Mouse (Mus musculus) spleen, postnatal 14 days (tissue): ENCODE measurements at regions not wholly inside any gene's neighbourhood (a gene's known extent, or its start where the extent isn't known, plus 50 kb on each side); places are given as distances from the start of the nearest gene placed in this dataset.

Experiments used
- DNase-seq, 2 experiments: peaks; one replicate each; pipeline ENCODE4 v3.0.0; 2021 to 2022; ENCODE audit warnings: low spot score in 2 of 2

DNA sequence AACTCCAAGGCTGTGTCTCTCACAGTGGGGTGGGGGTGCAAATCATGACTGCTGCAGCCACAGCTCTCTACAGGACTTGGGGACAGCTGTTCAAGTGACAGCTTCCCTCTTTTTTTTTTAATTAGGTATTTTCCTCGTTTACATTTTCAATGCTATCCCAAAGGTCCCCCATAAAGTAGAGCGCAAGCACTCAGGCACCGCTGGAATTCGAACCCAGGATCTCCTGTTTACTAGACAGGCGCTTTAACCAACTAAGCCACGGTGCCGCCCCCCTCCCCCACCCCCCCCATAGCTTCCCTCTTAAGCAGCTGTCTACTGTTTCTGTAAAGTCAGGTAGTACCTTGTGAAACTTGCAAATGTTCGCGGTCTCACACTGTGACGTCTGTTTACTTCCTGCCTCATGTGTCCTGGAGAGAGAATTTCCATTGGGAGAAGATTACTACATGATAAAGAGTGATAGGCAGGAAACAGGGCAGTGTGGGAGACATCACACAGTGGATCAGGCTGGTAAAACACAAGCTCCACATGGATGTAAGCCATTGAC is 324.7 kb downstream of the 1700129C05Rik start:
- DNase-seq: no peak

DNA sequence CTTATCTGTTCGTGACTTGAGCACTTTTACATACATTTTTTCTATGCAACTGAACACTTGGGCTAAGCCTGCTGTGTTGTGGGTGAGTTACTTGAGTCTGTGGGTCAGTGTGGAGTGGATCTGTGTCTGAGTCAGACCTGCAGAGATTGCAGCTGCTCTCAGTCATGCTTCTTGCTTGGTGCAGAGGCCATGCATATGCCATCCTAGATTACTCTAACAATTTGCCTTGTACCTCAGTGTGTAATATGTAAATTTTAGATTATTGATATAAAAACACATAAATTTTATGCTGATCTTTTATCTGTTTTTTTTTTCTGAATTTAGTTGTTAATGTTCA is 326.2 kb downstream of the 1700129C05Rik start:
- DNase-seq: no peak

DNA sequence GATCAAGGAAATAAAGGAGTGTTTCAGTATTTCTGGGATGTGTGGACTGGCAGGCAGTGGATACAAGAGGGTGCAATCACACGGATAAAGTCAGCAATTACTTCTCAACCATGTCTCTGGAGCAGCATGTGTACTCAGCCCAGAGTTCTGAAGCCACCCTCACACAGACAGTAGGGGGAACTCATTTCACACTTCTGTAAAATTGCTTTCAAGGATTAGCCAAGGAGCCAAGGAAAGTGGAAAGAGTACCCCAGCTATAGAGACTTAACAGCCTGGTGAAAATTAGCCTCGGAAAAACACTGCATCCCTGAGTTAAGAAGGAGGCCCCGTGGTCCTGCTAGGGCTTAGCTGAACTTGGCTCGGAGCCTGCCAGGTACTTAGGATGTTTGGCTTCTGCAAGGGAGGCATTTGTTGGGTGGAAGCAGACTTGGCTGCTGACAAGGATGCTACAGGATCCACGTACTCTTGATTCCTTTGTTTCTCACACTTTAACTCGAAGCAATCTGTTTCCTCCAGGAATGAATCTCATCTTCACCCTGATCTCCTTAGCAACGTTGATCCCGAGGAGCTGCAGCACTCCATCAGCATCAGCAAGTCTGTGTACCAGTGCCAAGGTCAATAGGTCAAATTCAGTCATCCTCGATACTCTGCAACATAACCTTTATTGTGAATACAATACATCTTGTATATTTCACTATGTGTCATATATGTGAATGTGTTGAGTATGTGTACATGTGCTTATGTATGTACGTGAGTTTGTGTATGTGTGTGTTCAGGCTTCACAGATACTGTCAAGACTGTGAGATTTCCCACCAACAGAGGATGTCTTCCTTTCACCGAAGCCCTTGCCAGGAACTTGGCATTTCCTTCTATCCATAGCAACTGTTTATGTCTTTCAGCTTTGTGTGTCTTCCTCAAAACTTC is 326.8 kb downstream of the 1700129C05Rik start:
- no peak for DNase-seq

DNA sequence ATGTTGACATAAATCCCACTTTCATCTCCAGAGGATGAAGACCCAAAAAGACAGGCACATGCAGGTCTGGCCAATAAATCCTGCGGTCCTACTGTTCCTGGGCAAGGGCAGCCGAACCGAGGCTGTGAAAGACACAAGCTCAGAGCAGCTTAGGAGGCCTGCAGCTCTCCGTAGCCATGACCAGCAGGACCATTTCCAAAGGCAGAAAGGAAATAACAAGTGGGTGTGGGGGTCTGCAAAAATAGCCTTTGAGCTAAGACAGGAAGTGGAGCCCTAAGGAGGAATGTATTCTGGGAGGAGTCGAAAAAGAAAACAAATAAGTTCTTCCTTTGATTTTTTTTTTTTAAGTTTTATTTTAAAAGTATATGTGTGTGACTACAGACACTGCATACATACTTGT is 330.1 kb downstream of the 1700129C05Rik start:
- DNase-seq: no peak

- no peak for DNase-seq
These were observed 341.3 kb downstream of the 1700129C05Rik start for GRCm38 (mm10) chr14:58801402-58801861.

- no peak for DNase-seq
These were observed 354.3 kb downstream of the 1700129C05Rik start for GRCm38 (mm10) chr14:58788190-58788945.

DNA sequence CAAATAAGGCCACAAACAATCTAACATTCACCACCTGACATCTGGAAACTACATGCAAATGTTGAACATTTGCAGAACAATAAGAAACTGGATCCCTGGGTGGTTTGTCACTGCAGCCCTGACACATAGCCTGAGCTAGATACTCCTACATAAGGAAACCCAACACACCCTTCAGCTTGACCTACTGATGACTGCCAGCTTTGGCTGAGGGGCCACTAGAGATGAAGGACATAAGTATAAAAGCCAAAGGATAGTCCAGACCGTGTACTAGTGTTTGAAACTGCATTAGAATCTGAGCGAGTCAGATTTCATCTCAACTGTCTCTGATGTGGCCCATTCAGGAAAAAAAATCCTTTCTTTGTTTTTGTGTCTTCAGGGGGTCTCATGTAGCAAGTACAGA is 355.1 kb downstream of the 1700129C05Rik start:
- no peak for DNase-seq

DNA sequence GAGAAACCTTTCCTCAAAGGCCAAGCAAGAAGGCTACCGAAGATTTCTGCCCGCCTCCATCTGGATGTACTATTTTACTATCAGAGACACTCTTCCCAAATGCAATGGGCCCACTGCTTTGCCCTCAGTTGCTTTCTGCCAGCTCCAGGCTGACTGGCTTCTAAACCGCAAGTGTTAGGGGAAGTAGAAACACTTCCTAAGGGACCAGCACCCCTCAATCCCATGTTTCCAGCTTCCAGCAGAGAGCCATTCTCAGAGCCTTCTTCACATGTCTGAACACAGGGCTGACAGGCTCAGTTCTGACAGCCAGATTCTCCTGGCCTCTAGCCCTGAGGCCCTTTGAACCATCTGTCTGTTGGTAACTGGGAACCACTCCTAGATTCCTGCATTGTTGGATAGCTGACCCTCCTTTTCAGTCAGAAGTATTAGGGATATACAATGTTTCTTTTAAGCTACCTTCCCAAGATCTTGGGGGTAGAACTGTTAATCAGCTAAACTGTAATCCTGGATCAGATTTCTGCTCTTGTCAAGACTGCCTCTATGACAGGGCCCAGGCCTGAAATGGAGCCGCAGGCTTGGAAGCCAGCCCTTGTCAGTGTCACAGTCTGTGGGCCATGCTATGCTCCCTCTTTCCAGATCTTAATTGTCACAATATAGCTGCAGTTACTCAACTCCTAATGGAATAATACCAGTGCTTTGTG is 355.8 kb downstream of the 1700129C05Rik start:
- DNase-seq: no peak

DNA sequence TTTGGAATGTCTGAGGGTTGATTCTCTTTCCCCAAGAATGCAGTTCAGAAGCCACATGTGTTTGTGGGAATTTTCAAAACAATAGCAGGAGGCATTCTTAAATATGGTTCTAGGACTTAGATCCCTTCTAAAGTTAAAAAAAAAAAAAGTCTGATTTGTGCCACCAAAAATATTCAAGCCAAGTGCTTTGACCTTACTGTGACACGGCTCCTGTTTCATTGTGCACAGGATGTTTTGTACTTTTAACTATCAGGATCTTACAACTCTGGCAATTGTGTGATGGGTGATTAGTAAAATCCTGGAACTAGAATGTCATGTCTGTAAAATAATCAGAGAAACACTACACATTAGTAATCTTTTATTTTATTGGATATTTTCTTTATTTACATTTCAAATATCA is 359.5 kb downstream of the 1700129C05Rik start:
- no peak for DNase-seq

DNA sequence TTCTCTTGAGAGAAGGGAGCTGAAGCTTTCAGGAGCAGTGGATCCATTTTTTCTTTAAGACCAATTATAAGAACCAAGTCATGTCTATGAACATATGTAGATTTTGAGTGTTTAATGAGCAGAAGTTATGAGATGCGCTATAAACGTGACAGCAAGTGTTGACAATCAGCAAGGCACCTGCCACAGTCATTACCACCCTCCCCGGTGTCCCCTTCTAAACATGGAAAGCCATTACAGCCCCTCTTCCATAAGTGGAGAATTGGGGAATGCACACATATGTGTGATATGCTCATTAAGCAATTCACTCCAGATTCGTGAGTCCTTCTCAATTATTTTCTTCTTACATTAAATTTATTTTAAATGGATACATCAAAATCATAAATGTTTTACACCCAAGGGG is 362.4 kb downstream of the 1700129C05Rik start:
- no peak for DNase-seq

- no peak for DNase-seq
These were observed 364.0 kb downstream of the 1700129C05Rik start for GRCm38 (mm10) chr14:58778675-58779074.

DNA sequence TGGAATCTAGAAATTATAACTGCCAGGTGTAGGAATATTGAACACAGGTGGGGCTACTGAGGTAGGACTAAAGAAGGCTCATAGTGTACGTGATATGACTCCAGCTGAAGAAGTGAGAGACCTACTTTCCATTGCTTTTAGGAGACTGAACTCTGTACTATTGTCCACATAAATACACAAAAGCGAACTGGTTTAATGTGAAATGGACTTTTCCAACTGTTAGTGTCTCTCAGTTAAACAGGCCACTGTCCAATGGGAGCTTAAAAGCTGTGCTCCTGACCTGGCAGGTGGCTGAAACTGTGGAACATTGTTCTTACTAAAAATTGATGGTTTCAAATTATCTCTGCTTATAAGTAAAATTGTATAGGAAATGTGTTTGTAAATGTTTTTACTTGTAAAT is 381.4 kb downstream of the 1700129C05Rik start:
- DNase-seq: no peak

DNA sequence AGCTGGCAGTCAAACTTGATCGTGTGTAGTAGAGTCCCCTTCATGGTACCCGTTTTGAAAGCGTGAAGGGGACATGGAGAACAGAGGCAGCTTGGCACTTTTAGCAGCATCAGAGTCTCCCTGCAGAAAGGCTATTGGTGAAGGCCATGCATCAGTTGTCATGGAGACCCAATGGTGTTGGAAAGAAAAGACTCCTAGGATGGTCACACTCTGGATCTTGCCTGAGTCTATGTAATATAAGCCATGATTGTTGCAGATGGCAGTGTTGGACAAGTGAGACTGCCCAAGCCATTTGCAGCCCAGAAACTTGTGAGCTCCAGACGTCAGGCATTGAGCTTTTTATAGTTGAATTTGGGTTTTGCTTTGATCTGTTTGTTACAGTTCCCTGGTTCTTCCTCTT is 382.9 kb downstream of the 1700129C05Rik start:
- DNase-seq: no peak

DNA sequence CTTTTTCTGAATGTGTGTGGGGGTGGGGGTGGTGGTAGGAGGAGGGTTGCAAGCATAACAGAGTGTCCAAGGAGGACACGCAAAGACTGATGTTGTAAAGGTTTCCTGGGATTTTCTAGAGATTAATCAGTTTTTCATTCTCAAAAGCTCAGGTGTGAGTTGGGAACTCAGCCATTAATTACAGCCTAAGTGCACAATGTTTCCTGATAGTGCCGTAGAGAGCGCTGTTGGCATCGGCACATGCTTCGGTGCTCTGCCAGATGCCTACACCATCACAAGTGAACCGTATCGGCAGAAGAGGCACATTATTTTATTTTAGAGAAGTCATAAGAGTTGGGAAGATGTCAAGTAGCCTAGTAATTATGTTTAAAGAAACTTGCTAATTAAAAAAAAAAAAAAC is 388.9 kb downstream of the 1700129C05Rik start:
- no peak for DNase-seq

DNA sequence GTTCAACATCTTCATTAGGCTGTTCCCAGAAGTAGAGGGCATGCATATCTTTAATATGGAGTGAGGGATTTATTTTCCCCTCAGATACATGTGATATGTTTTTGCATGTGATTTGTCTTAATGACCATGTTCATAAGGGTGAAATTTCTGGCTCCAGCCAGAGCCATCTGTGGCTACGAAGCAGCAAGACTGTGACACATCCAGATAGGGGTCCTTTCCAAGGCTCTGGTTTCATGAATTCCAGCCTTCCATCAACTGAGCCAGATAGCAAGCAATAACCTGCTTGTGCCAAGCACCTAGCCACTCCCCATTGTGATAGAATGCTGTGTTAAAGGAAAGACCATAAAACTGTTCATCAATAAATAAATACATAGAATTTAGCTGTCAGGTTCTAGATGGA is 389.6 kb downstream of the 1700129C05Rik start:
- DNase-seq: no peak

- DNase-seq: no peak
These were observed 416.3 kb downstream of the 1700129C05Rik start for GRCm38 (mm10) chr14:58726418-58726817.

DNA sequence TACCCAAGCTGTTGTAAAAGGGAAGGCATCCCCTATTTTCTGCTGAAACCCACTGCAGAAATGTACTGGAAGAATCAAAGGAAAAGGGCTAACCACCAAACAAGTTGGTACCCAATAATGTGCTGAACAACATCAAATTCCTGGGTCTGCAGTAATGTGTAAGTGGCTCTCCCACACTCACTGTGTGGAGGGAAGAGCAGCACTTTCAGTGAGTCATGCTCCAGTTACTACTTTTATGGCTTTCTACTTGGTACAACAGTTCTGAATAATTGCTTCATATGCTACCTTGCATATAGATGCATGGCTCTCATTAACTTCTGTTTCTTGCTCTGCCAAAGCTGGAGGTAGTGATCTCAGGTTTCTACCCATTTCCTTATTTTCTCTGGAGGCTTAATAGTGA is 427.8 kb downstream of the 1700129C05Rik start:
- no peak for DNase-seq

GRCm38 (mm10) chr14:58709861-58710260 is 432.8 kb downstream of the 1700129C05Rik start:
- no peak for DNase-seq

GRCm38 (mm10) chr14:58709281-58709680 is 433.4 kb downstream of the 1700129C05Rik start:
- DNase-seq: no peak

GRCm38 (mm10) chr14:58701765-58702164 is 440.9 kb downstream of the 1700129C05Rik start:
- no peak for DNase-seq

GRCm38 (mm10) chr14:58691129-58691828 is 451.4 kb downstream of the 1700129C05Rik start:
- DNase-seq: no peak
